Mouse (Mus musculus) ovary, adult 18-20 months (tissue): Measurements from ENCODE around the gene Tceanc2.
A peak's percentile ranks its signal among the peaks of the same experiment; 100 is the strongest.

Source experiments
- DNase-seq: peaks from one replicate; pipeline ENCODE4 v3.0.0; 2022; ENCODE audit warnings: low spot score, mixed read lengths

Gene Tceanc2

GRCm38 (mm10) chr4:107178182-107178829 is 610 bp downstream of the Tceanc2 start, which contains the start of gene Tmem59:
Gene Tmem59, plus strand, starts transcription at chr4:107178399.
- DNase-seq, result peak; percentile 98

GRCm38 (mm10) chr4:107177506-107177905 is 1.4 kb downstream of the Tceanc2 start:
- no peak for DNase-seq

- DNase-seq, result no peak
Observed at GRCm38 (mm10) chr4:107167798-107168197, 11.1 kb downstream of the Tceanc2 start.

GRCm38 (mm10) chr4:107166700-107167099 is 12.2 kb downstream of the Tceanc2 start:
- no peak for DNase-seq

GRCm38 (mm10) chr4:107163756-107164587 is 14.9 kb downstream of the Tceanc2 start:
- peak; percentile 22 for DNase-seq

- DNase-seq, result no peak
Observed at GRCm38 (mm10) chr4:107163341-107163740, 15.6 kb downstream of the Tceanc2 start.

- DNase-seq, result no peak
Observed at GRCm38 (mm10) chr4:107160181-107160580, 18.7 kb downstream of the Tceanc2 start.

GRCm38 (mm10) chr4:107159166-107159773 is 19.6 kb downstream of the Tceanc2 start:
- DNase-seq, result no peak

GRCm38 (mm10) chr4:107156983-107157401 is 21.9 kb downstream of the Tceanc2 start:
- no peak for DNase-seq

GRCm38 (mm10) chr4:107152571-107152970 is 26.3 kb downstream of the Tceanc2 start:
- no peak for DNase-seq

- no peak for DNase-seq
Observed at GRCm38 (mm10) chr4:107150991-107151390, 27.9 kb downstream of the Tceanc2 start.

- DNase-seq, result no peak
Observed at GRCm38 (mm10) chr4:107143511-107143910, 35.4 kb downstream of the Tceanc2 start.

- no peak for DNase-seq
Observed at GRCm38 (mm10) chr4:107139836-107140631, 38.9 kb downstream of the Tceanc2 start.

GRCm38 (mm10) chr4:107138948-107139835 is 39.7 kb downstream of the Tceanc2 start:
- no peak for DNase-seq

GRCm38 (mm10) chr4:107136531-107136930 is 42.4 kb downstream of the Tceanc2 start:
- DNase-seq, result no peak

GRCm38 (mm10) chr4:107135663-107136062 is 43.3 kb downstream of the Tceanc2 start:
- no peak for DNase-seq

- DNase-seq, result no peak
Observed at GRCm38 (mm10) chr4:107134891-107135290, 44.0 kb downstream of the Tceanc2 start.

- DNase-seq, result no peak
Observed at GRCm38 (mm10) chr4:107130534-107130933, 48.4 kb downstream of the Tceanc2 start.

- DNase-seq, result no peak
Observed at GRCm38 (mm10) chr4:107129373-107129772, 49.5 kb downstream of the Tceanc2 start.

- DNase-seq, result no peak
Observed at GRCm38 (mm10) chr4:107127901-107128669, 50.8 kb downstream of the Tceanc2 start.
